Mouse (Mus musculus): ENCODE data around the gene Gm3633. TPM values are rescaled to one million over a fixed set of nuclear protein-coding genes. Genes with fewer than 3 reads are reported as not detected.
"Not testable (repeated sequence)": the region's sequence is repeated elsewhere in the genome, so short reads cannot be mapped to it uniquely, and the experiment has no call there.

Gm3633 gene
- not detected in 2 replicates for polyA plus RNA-seq (2015; fragmentation: Nextera tagmentation; extraction: Ambion mirVana)

DNA sequence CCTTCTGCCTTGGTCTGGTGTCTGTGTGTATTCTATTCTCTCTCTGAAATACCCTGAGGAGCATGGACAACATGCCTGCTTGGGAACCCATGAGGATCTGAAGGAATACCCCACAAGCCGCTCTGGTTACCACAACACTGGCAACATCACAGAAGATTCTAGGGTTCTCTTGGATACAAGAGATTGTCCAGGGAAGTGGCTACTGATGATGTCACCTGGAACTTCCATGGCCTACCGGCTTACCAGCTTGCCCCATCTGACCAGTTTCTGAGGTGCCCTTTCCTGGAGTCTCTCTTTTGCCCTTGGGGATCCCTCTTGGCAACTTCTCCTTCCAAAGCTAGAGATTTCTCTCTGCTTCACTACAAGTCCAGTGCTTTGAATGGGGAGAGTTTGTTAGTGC lies at the start of gene Gm3633:
Gene Gm3633 (minus strand): TSS at position 101 of the 400 bp plus-strand sequence.
- not testable (repeated sequence) for H3K4me2 ChIP-seq (ENCODE audit: low read depth, low read length); H3K9ac ChIP-seq (ENCODE audit: low read length); H3K27ac ChIP-seq (ENCODE audit: low read length); H3K4me3 ChIP-seq (replicated peaks; ENCODE audit: low read length); ATAC-seq (ENCODE audit: insufficient read depth, low FRiP score); H3K9me3 ChIP-seq (replicated peaks; ENCODE audit: control insufficient read depth, low read length); H3K27me3 ChIP-seq (ENCODE audit: control insufficient read depth, insufficient read depth, low read length); H3K4me1 ChIP-seq (ENCODE audit: control insufficient read depth, insufficient read depth, low read length); H3K36me3 ChIP-seq (ENCODE audit: control insufficient read depth, insufficient read depth, low read length)
- WGBS = no CpG with 5 or more reads among the region's 2 CpGs

DNA sequence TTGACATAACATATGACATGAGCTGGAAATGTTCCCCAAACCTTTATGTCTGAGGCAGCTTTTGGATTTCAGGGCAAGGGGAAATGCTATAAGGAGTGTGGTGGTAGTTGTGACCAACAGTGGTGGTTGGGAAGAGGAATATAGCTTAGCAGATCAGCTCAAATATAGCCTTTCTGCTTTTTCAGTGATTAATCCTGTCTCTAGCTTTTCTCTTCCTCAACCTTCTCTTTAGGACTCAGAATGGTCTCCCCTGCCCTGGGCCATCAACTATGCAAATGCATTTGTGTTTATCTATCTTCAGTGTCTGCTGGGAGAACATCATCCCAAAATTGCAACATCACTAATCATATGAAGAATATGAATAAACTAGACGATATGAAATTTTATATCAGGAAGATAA lies 13.9 kb upstream of the Gm3633 start, which contains the start of gene Gm10378:
Gene Gm10378 (plus strand): TSS at position 301 of the 400 bp plus-strand sequence.
- H3K36me3 ChIP-seq (ENCODE audit: control insufficient read depth, insufficient read depth, low read length); H3K9me3 ChIP-seq (replicated peaks; ENCODE audit: control insufficient read depth, low read length); H3K27me3 ChIP-seq (ENCODE audit: control insufficient read depth, insufficient read depth, low read length); H3K9ac ChIP-seq (ENCODE audit: low read length); H3K4me3 ChIP-seq (replicated peaks; ENCODE audit: low read length); H3K4me2 ChIP-seq (ENCODE audit: low read depth, low read length); ATAC-seq (ENCODE audit: insufficient read depth, low FRiP score); H3K4me1 ChIP-seq (ENCODE audit: control insufficient read depth, insufficient read depth, low read length); H3K27ac ChIP-seq (ENCODE audit: low read length): not testable (repeated sequence)
- WGBS = no CpG with 5 or more reads among the region's 1 CpGs

DNA sequence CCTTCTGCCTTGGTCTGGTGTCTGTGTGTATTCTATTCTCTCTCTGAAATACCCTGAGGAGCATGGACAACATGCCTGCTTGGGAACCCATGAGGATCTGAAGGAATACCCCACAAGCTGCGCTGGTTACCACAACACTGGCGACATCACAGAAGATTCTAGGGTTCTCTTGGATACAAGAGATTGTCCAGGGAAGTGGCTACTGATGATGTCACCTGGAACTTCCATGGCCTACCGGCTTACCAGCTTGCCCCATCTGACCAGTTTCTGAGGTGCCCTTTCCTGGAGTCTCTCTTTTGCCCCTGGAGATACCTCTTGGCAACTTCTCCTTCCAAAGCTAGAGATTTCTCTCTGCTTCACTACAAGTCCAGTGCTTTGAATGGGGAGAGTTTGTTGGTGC lies 41.9 kb downstream of the Gm3633 start, which contains the start of gene Gm17124:
Gene Gm17124 (minus strand): TSS at position 101 of the 400 bp plus-strand sequence.
- not testable (repeated sequence) for H3K27me3 ChIP-seq (ENCODE audit: control insufficient read depth, insufficient read depth, low read length); H3K4me2 ChIP-seq (ENCODE audit: low read depth, low read length); H3K36me3 ChIP-seq (ENCODE audit: control insufficient read depth, insufficient read depth, low read length); H3K9ac ChIP-seq (ENCODE audit: low read length); H3K4me3 ChIP-seq (replicated peaks; ENCODE audit: low read length); H3K9me3 ChIP-seq (replicated peaks; ENCODE audit: control insufficient read depth, low read length); H3K4me1 ChIP-seq (ENCODE audit: control insufficient read depth, insufficient read depth, low read length); H3K27ac ChIP-seq (ENCODE audit: low read length); ATAC-seq (ENCODE audit: insufficient read depth, low FRiP score)
- WGBS = no CpG with 5 or more reads among the region's 3 CpGs

Small RNA genes within 50 kb of the gene (microRNA-seq; reads per million reads assigned to microRNA genes)
- gene Gm23620 (not detected), gene Gm25228 (not detected)

Other genes with a start within 250 kb of the Gm3633 start
- not detected in 2 replicates for gene Gm8005, start 202.2 kb downstream of the Gm3633 start, polyA plus RNA-seq (2015; fragmentation: Nextera tagmentation; extraction: Ambion mirVana)
- not detected in 2 replicates for gene Gm8011, start 178.0 kb downstream of the Gm3633 start, polyA plus RNA-seq (2015; fragmentation: Nextera tagmentation; extraction: Ambion mirVana)
- not detected in 2 replicates for gene Gm8020, start 139.6 kb downstream of the Gm3633 start, polyA plus RNA-seq (2015; fragmentation: Nextera tagmentation; extraction: Ambion mirVana)
- not detected in 2 replicates for gene Gm8024, start 117.6 kb downstream of the Gm3633 start, polyA plus RNA-seq (2015; fragmentation: Nextera tagmentation; extraction: Ambion mirVana)
- gene Gm17124, start 42.0 kb downstream of the Gm3633 start, polyA plus RNA-seq (2015; fragmentation: Nextera tagmentation; extraction: Ambion mirVana) = not detected in 2 replicates
- not detected in 2 replicates for gene Gm10378, start 14.0 kb upstream of the Gm3633 start, polyA plus RNA-seq (2015; fragmentation: Nextera tagmentation; extraction: Ambion mirVana)
- not detected in 2 replicates for gene Gm3015, start 126.9 kb upstream of the Gm3633 start, polyA plus RNA-seq (2015; fragmentation: Nextera tagmentation; extraction: Ambion mirVana)
- not detected in 2 replicates for gene Gm10377, start 156.1 kb upstream of the Gm3633 start, polyA plus RNA-seq (2015; fragmentation: Nextera tagmentation; extraction: Ambion mirVana)
- gene Gm21977, start 211.6 kb upstream of the Gm3633 start, polyA plus RNA-seq (2015; fragmentation: Nextera tagmentation; extraction: Ambion mirVana) = not detected in 2 replicates